Mouse (Mus musculus) kidney, postnatal 0 days (tissue): ENCODE results near the gene Foxa3. TPM values are rescaled to one million over a fixed set of nuclear protein-coding genes. Genes with fewer than 3 reads are reported as not detected.

Experiments
- ATAC-seq: fragments of 200-750 bp; cut with Nextera tagmentation; replicated peaks from 2 replicates; pipeline ENCODE4 v1.8.0; 2017; ENCODE audit warnings: low read depth, moderate number of reproducible peaks, moderate TSS enrichment, moderate library complexity; ENCODE audit not compliant: low FRiP score
- DNase-seq: peaks from one replicate; pipeline ENCODE4 v3.0.0-alpha.2; 2016; ENCODE audit warnings: low spot score
- H3K27ac ChIP-seq: fragments of 300-500 bp; sonication (generic); 2 replicates; pipeline ENCODE4 v1.5.1; 2014; ENCODE audit warnings: mild to moderate bottlenecking
- H3K27me3 ChIP-seq: fragments of 300-500 bp; sonication (generic); 2 replicates; pipeline ENCODE4 v1.6.1; 2014; ENCODE audit warnings: low read length, mixed read lengths; ENCODE audit not compliant: insufficient read depth
- H3K36me3 ChIP-seq: fragments of 300-500 bp; sonication (generic); 2 replicates; pipeline ENCODE4 v1.6.1; 2014; ENCODE audit warnings: low read length, mixed read lengths; ENCODE audit not compliant: insufficient read depth
- H3K4me1 ChIP-seq: fragments of 300-500 bp; sonication (generic); replicated peaks from 2 replicates; pipeline ENCODE4 v1.6.1; 2014; ENCODE audit warnings: antibody characterized with exemption, low read length, mixed read lengths; ENCODE audit not compliant: insufficient read depth
- H3K4me2 ChIP-seq: fragments of 300-500 bp; sonication (generic); 2 replicates; pipeline ENCODE4 v1.6.1; 2014; ENCODE audit warnings: mild to moderate bottlenecking, low read length, moderate library complexity, mixed read lengths
- H3K4me3 ChIP-seq: fragments of 300-500 bp; sonication (generic); replicated peaks from 2 replicates; pipeline ENCODE4 v1.5.1; 2014; ENCODE audit warnings: low read depth, low read length
- H3K9ac ChIP-seq: fragments of 300-500 bp; sonication (generic); 2 replicates; pipeline ENCODE4 v1.6.1; 2014; ENCODE audit warnings: low read depth, low read length
- H3K9me3 ChIP-seq: fragments of 300-500 bp; sonication (generic); replicated peaks from 2 replicates; pipeline ENCODE4 v1.6.1; 2016; ENCODE audit warnings: low read length, inconsistent platforms, mixed read lengths
- CTCF ChIP-seq: IDR thresholded peaks from 2 replicates; pipeline ENCODE4 v1.5.1; 2016; ENCODE audit warnings: antibody characterized with exemption, low read depth, mild to moderate bottlenecking, moderate library complexity
- WGBS: fragments of 180-500 bp; shearing (Covaris S2); extraction: QIAGEN DNeasy Blood & Tissue Kit; methylation state at CpG from one replicate; pipeline ENCODE4 v1.1.7; 2014; 5-methylcytosine and 5-hydroxymethylcytosine counted together
- polyA plus RNA-seq: library from polyadenylated mRNA; unstranded; fragments of >200 nt; fragmentation: Nextera tagmentation; extraction: Ambion mirVana; gene quantifications from 2 replicates; pipeline ENCODE4 v1.2.1, GENCODE M21; 2015

Gene Foxa3
- polyA plus RNA-seq, 1 experiment from 2014 or later, result 0.53 TPM

- Histone ChIP-seq H3K36me3 (no peaks in the 10 kb centered on the region), H3K4me1 (no peaks in the 10 kb centered on the region), H3K9ac (no peak overlapping the region), H3K4me2 (0 out of 2 replicates have a peak overlapping the region, but pooled peaks have one; percentile 21), H3K27me3 (peaks cover 19% of the 10 kb centered on the region; the same call in 1 of the 2 replicates), H3K4me3 (0 out of 2 replicates have a peak overlapping the region, but pooled peaks have one; percentile 9), H3K9me3 (no peaks in the 10 kb centered on the region), H3K27ac (no peak overlapping the region)
- WGBS, result 59% methylated on average over 13 of the region's 13 CpGs
- DNase-seq (no peak), ATAC-seq (0 out of 2 replicates have a peak, but pooled peaks have one; percentile 23)
- no peak for TF ChIP-seq CTCF
Measured at GRCm38 (mm10) chr7:19065896-19066295, 42.6 kb upstream of the Foxa3 start.

- Histone ChIP-seq H3K27ac (no peak overlapping the region), H3K9ac (no peak overlapping the region), H3K4me1 (no peaks in the 10 kb centered on the region), H3K36me3 (peaks cover 3% of the 10 kb centered on the region; the same call in 1 of the 2 replicates), H3K9me3 (no peaks in the 10 kb centered on the region), H3K4me2 (no peak overlapping the region), H3K4me3 (no peak overlapping the region), H3K27me3 (no peaks in the 10 kb centered on the region)
- WGBS, result 86% methylated on average over 10 of the region's 10 CpGs
- TF ChIP-seq CTCF, result no peak
- no peak for ATAC-seq
- DNase-seq, result no peak
Measured at GRCm38 (mm10) chr7:19057405-19057804, 34.1 kb upstream of the Foxa3 start.

GRCm38 (mm10) chr7:19055108-19055507, 31.8 kb upstream of the Foxa3 start:
- Histone ChIP-seq H3K36me3 (peaks cover 16% of the 10 kb centered on the region), H3K27me3 (no peaks in the 10 kb centered on the region), H3K4me3 (no peak overlapping the region), H3K27ac (no peak overlapping the region), H3K4me1 (no peaks in the 10 kb centered on the region), H3K9ac (no peak overlapping the region), H3K9me3 (no peaks in the 10 kb centered on the region), H3K4me2 (no peak overlapping the region)
- ATAC-seq (no peak), DNase-seq (no peak)
- 90% methylated on average over 8 of the region's 8 CpGs for WGBS
- TF ChIP-seq CTCF, result no peak

- H3K4me1 ChIP-seq, result no peaks in the 10 kb centered on the region
- no peak overlapping the region for H3K27ac ChIP-seq
- H3K27me3 ChIP-seq, result no peaks in the 10 kb centered on the region
- TF ChIP-seq CTCF, result no peak
- 70% methylated on average over 9 of the region's 9 CpGs for WGBS
- peaks cover 19% of the 10 kb centered on the region for H3K36me3 ChIP-seq
- H3K9ac ChIP-seq, result no peak overlapping the region
- no peak overlapping the region for H3K4me3 ChIP-seq
- H3K4me2 ChIP-seq, result no peak overlapping the region
- ATAC-seq (peak; percentile 22; the same call in 1 of the 2 replicates), DNase-seq (no peak)
- H3K9me3 ChIP-seq, result no peaks in the 10 kb centered on the region
Measured at GRCm38 (mm10) chr7:19054777-19055076, 31.4 kb upstream of the Foxa3 start.

- WGBS, result 29% methylated on average over 32 of the region's 33 CpGs
- TF ChIP-seq CTCF, result peak; percentile 75
- H3K9ac ChIP-seq, result no peak within 1 kb of the TSS
- H3K4me1 ChIP-seq, result no peaks in the 10 kb centered on the region
- ATAC-seq, result peak; percentile 41
- H3K4me2 ChIP-seq, result peak within 1 kb of the TSS; percentile 16; the same call in 1 of the 2 replicates
- H3K27me3 ChIP-seq, result no peaks in the 10 kb centered on the region
- H3K27ac ChIP-seq, result no peak within 1 kb of the TSS
- DNase-seq, result peak; percentile 76
- peaks cover 24% of the 10 kb centered on the region for H3K36me3 ChIP-seq
- no peak within 1 kb of the TSS for H3K4me3 ChIP-seq
- no peaks in the 10 kb centered on the region for H3K9me3 ChIP-seq
Measured at GRCm38 (mm10) chr7:19054047-19054776, 30.9 kb upstream of the Foxa3 start, which contains the start of gene Rsph6a. Rsph6a (plus strand) TSS chr7:19054690.

GRCm38 (mm10) chr7:19053136-19053532, 29.8 kb upstream of the Foxa3 start:
- Histone ChIP-seq H3K27me3 (no peaks in the 10 kb centered on the region), H3K9me3 (no peaks in the 10 kb centered on the region), H3K27ac (no peak overlapping the region), H3K4me1 (no peaks in the 10 kb centered on the region), H3K36me3 (peaks cover 33% of the 10 kb centered on the region), H3K4me2 (no peak overlapping the region), H3K9ac (no peak overlapping the region), H3K4me3 (no peak overlapping the region)
- WGBS, result 92% methylated on average over 7 of the region's 7 CpGs
- no peak for TF ChIP-seq CTCF
- DNase-seq (no peak), ATAC-seq (no peak)
